Mouse (Mus musculus) stomach, postnatal 0 days (tissue): ENCODE data around the gene Dzip3.

Experiments
- CTCF ChIP-seq: IDR thresholded peaks from 2 replicates; pipeline ENCODE4 v1.5.1; 2016; ENCODE audit warnings: antibody characterized with exemption, low read depth, mild to moderate bottlenecking, moderate library complexity
- EP300 ChIP-seq: optimal IDR thresholded peaks from 2 replicates; pipeline ENCODE3; 2016; ENCODE audit warnings: antibody characterized with exemption

GRCm38 (mm10) chr16:48994343-48994693 is 353 bp upstream of the Dzip3 start:
- no peak for TF ChIP-seq CTCF
- no peak for TF ChIP-seq EP300
